Mouse (Mus musculus) mouse trophoblast stem cell (cell line): Measurements from ENCODE around the gene Ripply1.

Source experiments
- in situ Hi-C, 2 experiments: fragments of 300-500 bp; cut with MseI, MboI; formaldehyde crosslinking; loops; 2 replicates in 1 of 2; 3 replicates in 1 of 2; pipeline ENCODE4 v1.15.1; 2025

The Ripply1 gene

GRCm38 (mm10) chrX:139782278-139783044 is at the start of gene Ripply1:
Ripply1 (minus strand) TSS chrX:139782353.
- in situ Hi-C loops = no loop called here

GRCm38 (mm10) chrX:139828363-139829092 is 46.4 kb upstream of the Ripply1 start:
- in situ Hi-C loops = no loop called here

GRCm38 (mm10) chrX:139826926-139827325 is 44.8 kb upstream of the Ripply1 start:
- in situ Hi-C loops = no loop called here

- in situ Hi-C loops = no loop called here
Observed at GRCm38 (mm10) chrX:139825402-139825801, 43.2 kb upstream of the Ripply1 start.

GRCm38 (mm10) chrX:139815201-139815600 is 33.0 kb upstream of the Ripply1 start:
- in situ Hi-C loops = no loop called here

GRCm38 (mm10) chrX:139814018-139814635 is 32.0 kb upstream of the Ripply1 start:
- in situ Hi-C loops = no loop called here

GRCm38 (mm10) chrX:139813299-139814002 is 31.3 kb upstream of the Ripply1 start:
- in situ Hi-C loops = no loop called here

GRCm38 (mm10) chrX:139812636-139813298 is 30.6 kb upstream of the Ripply1 start:
- in situ Hi-C loops = no loop called here

- in situ Hi-C loops = no loop called here
Observed at GRCm38 (mm10) chrX:139808501-139808900, 26.3 kb upstream of the Ripply1 start.

- in situ Hi-C loops = no loop called here
Observed at GRCm38 (mm10) chrX:139808085-139808484, 25.9 kb upstream of the Ripply1 start.

- in situ Hi-C loops = no loop called here
Observed at GRCm38 (mm10) chrX:139807391-139807790, 25.2 kb upstream of the Ripply1 start.

GRCm38 (mm10) chrX:139805918-139806317 is 23.8 kb upstream of the Ripply1 start:
- in situ Hi-C loops = no loop called here

- in situ Hi-C loops = no loop called here
Observed at GRCm38 (mm10) chrX:139803028-139803427, 20.9 kb upstream of the Ripply1 start.

GRCm38 (mm10) chrX:139800406-139800878 is 18.3 kb upstream of the Ripply1 start, which contains the start of gene Cldn2:
Cldn2 (plus strand) TSS chrX:139800828.
- in situ Hi-C loops = no loop called here

- in situ Hi-C loops = no loop called here
Observed at GRCm38 (mm10) chrX:139799953-139800352, 17.8 kb upstream of the Ripply1 start.

GRCm38 (mm10) chrX:139797875-139798274 is 15.7 kb upstream of the Ripply1 start:
- in situ Hi-C loops = no loop called here

GRCm38 (mm10) chrX:139796037-139796436 is 13.9 kb upstream of the Ripply1 start:
- in situ Hi-C loops = no loop called here

- in situ Hi-C loops = no loop called here
Observed at GRCm38 (mm10) chrX:139794072-139794845, 12.1 kb upstream of the Ripply1 start.

GRCm38 (mm10) chrX:139785764-139786163 is 3.6 kb upstream of the Ripply1 start:
- in situ Hi-C loops = no loop called here

- in situ Hi-C loops = no loop called here
Observed at GRCm38 (mm10) chrX:139783045-139783422, 881 bp upstream of the Ripply1 start.
